Mouse (Mus musculus): ENCODE data around the gene Vgf. TPM values are rescaled to one million over a fixed set of nuclear protein-coding genes. Genes with fewer than 3 reads are reported as not detected.

Vgf gene
- total and polyA plus RNA-seq, 3 experiments, result 0.38 TPM; not detected in 2

DNA sequence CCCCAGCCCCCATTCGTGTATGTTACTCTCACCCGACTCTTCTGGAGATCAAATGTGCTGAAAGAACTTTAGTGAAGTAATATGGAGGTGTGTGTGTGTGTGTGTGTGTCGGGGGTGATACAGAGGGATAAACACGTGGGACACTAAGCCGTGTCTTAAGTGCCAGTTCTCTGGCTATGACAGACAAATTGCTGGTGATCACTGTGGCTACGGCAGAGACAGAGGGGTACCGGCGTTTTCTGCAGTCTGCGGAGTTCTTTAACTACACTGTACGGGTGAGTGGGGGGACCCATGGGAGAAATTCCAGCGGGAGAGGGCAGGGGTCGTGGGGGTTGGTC is 38.3 kb upstream of the Vgf start, which contains the start of gene Znhit1:
Gene Znhit1, minus strand, starts transcription at position 88 of the 338 bp plus-strand sequence.
- Histone ChIP-seq H3K36me3 (replicated peaks in 1 of 2; ENCODE audit: control insufficient read depth in 1 of 2, insufficient read depth in 1 of 2, low read length in 1 of 2) (peaks cover 40 to 67% of the 10 kb centered on the region in 2 experiments), H3K4me1 (ENCODE audit: control insufficient read depth in 1 of 2, insufficient read depth in 2 of 2) (peaks cover 5 to 19% of the 10 kb centered on the region in 2 experiments; a peak in 2 of 4 replicates), H3K4me3 (replicated peaks in 1 of 3; ENCODE audit: low read depth in 2 of 3, low read length in 2 of 3, poor library complexity in 1 of 3) (peak within 1 kb of the TSS; percentile 80 to 88 (median 82)), H3K4me2 (ENCODE audit: insufficient read depth, low read depth, poor library complexity, severe bottlenecking) (peak within 1 kb of the TSS; percentile 78), H3K9me3 (replicated peaks; ENCODE audit: low read length) (no peaks in the 10 kb centered on the region), H3K9ac (ENCODE audit: insufficient read depth, low read depth) (peak within 1 kb of the TSS; percentile 93), H3K27ac (ENCODE audit: insufficient read depth, low read depth) (peak within 1 kb of the TSS; percentile 20), H3K79me2 (replicated peaks; ENCODE audit: control insufficient read depth, extremely low read depth, insufficient read depth, poor library complexity, severe bottlenecking) (peaks cover 2% of the 10 kb centered on the region; the same call in 1 of the 2 replicates), H3K27me3 (replicated peaks) (no peaks in the 10 kb centered on the region)
- in situ Hi-C loops (cut with MboI; ENCODE audit: low pct_ligation_motif_present, low pct_unique_long_range_greater_than_20kb, low sequenced_read_pairs), result no loop called here
- dilution Hi-C loops (cut with MboI; ENCODE audit: extremely low pct_ligation_motif_present, extremely low pct_unique_long_range_greater_than_20kb, low sequenced_read_pairs), result no loop called here
- no peak for TF ChIP-seq ZNF384 (IDR thresholded peaks at IDR 0.05; ENCODE audit: low read depth, low read length)
- no peak for TF ChIP-seq MEF2A (IDR thresholded peaks at IDR 0.05; ENCODE audit: borderline replicate concordance, low read depth, low read length)
- TF ChIP-seq JUN (IDR thresholded peaks at IDR 0.05; ENCODE audit: insufficient read depth, low read depth, low read length), result no peak
- no peak for TF ChIP-seq MXI1 (IDR thresholded peaks at IDR 0.05; ENCODE audit: low read depth, low read length)
- TF ChIP-seq SMC3 (IDR thresholded peaks at IDR 0.05; ENCODE audit: low read depth, low read length), result no peak
- TF ChIP-seq ETS1 (conservative IDR thresholded peaks at IDR 0.05; ENCODE audit: low read depth, low read length), result no peak
- TF ChIP-seq CHD2 (IDR thresholded peaks at IDR 0.05; ENCODE audit: low read length), result no peak
- DNase-seq (ENCODE audit: extremely low read depth), result peak; percentile 10

DNA sequence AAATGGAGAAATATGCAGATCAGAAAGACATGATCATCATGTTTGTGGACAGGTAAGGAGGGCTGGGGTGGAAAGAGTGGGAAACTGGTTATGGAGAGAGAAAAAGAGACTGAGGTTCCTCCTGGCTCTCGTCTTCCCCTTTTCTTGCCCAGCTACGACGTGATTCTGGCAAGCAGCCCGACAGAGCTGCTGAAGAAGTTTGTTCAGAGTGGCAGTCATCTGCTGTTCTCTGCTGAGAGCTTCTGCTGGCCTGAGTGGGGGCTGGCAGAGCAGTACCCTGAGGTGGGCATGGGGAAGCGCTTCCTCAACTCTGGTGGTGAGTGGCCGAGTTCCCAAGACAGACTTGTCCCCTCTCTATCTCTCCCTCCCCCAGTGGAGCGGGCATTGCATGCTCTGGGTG is 37.8 kb upstream of the Vgf start:
- peaks cover 2% of the 10 kb centered on the region; the same call in 1 of the 2 replicates for H3K79me2 ChIP-seq (replicated peaks; ENCODE audit: control insufficient read depth, extremely low read depth, insufficient read depth, poor library complexity, severe bottlenecking)
- no peak overlapping the region for H3K4me3 ChIP-seq (replicated peaks in 1 of 3; ENCODE audit: low read depth in 2 of 3, low read length in 2 of 3, poor library complexity in 1 of 3)
- dilution Hi-C loops (cut with MboI; ENCODE audit: extremely low pct_ligation_motif_present, extremely low pct_unique_long_range_greater_than_20kb, low sequenced_read_pairs), result no loop called here
- no peak overlapping the region for H3K9ac ChIP-seq (ENCODE audit: insufficient read depth, low read depth)
- peak overlapping the region; percentile 78; the same call in 1 of the 2 replicates for H3K4me2 ChIP-seq (ENCODE audit: insufficient read depth, low read depth, poor library complexity, severe bottlenecking)
- H3K4me1 ChIP-seq (ENCODE audit: control insufficient read depth in 1 of 2, insufficient read depth in 2 of 2), result peaks cover 5 to 19% of the 10 kb centered on the region in 2 experiments; a peak in 2 of 4 replicates
- TF ChIP-seq MYC (IDR thresholded peaks at IDR 0.05; ENCODE audit: low read depth, low read length), result no peak
- H3K9me3 ChIP-seq (replicated peaks; ENCODE audit: low read length), result no peaks in the 10 kb centered on the region
- H3K36me3 ChIP-seq (replicated peaks in 1 of 2; ENCODE audit: control insufficient read depth in 1 of 2, insufficient read depth in 1 of 2, low read length in 1 of 2), result peaks cover 44 to 67% of the 10 kb centered on the region in 2 experiments
- in situ Hi-C loops (cut with MboI; ENCODE audit: low pct_ligation_motif_present, low pct_unique_long_range_greater_than_20kb, low sequenced_read_pairs), result no loop called here
- H3K27me3 ChIP-seq (replicated peaks), result no peaks in the 10 kb centered on the region
- no peak for DNase-seq (ENCODE audit: extremely low read depth)
- H3K27ac ChIP-seq (ENCODE audit: insufficient read depth, low read depth), result no peak overlapping the region

DNA sequence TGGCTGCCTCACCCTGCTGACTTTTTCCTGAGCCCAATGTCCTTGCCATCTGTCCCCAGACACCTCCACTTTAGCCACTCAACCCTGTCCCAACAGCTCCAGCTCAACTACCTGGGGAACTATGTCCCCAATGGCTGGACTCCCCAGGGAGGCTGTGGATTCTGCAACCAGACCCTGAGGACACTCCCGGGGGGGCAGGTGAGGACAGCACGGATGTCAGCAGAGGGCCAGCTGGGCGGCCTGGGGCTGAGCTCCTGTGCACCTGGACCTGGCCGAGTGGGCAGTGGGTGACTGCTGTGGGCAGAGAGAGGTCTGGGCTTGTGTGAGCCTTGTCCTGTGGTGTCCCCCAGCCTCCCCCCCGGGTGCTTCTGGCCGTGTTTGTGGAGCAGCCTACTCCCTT is 36.4 kb upstream of the Vgf start:
- H3K4me1 ChIP-seq (ENCODE audit: control insufficient read depth in 1 of 2, insufficient read depth in 2 of 2), result peaks cover 5 to 19% of the 10 kb centered on the region in 2 experiments; a peak in 2 of 4 replicates
- peaks cover 41 to 67% of the 10 kb centered on the region in 2 experiments for H3K36me3 ChIP-seq (replicated peaks in 1 of 2; ENCODE audit: control insufficient read depth in 1 of 2, insufficient read depth in 1 of 2, low read length in 1 of 2)
- no peak overlapping the region for H3K4me2 ChIP-seq (ENCODE audit: insufficient read depth, low read depth, poor library complexity, severe bottlenecking)
- dilution Hi-C loops (cut with MboI; ENCODE audit: extremely low pct_ligation_motif_present, extremely low pct_unique_long_range_greater_than_20kb, low sequenced_read_pairs) (no loop called here), in situ Hi-C loops (cut with MboI; ENCODE audit: low pct_ligation_motif_present, low pct_unique_long_range_greater_than_20kb, low sequenced_read_pairs) (no loop called here)
- H3K79me2 ChIP-seq (replicated peaks; ENCODE audit: control insufficient read depth, extremely low read depth, insufficient read depth, poor library complexity, severe bottlenecking), result peaks cover 2% of the 10 kb centered on the region; the same call in 1 of the 2 replicates
- H3K27me3 ChIP-seq (replicated peaks), result no peaks in the 10 kb centered on the region
- TF ChIP-seq ZKSCAN1 (IDR thresholded peaks at IDR 0.05; ENCODE audit: borderline replicate concordance, low read depth, low read length) (no peak), CHD1 (IDR thresholded peaks at IDR 0.05; ENCODE audit: low read depth, low read length) (no peak), ELF1 (IDR thresholded peaks at IDR 0.05; ENCODE audit: low read depth, low read length) (no peak)
- no peak for DNase-seq (ENCODE audit: extremely low read depth)
- no peaks in the 10 kb centered on the region for H3K9me3 ChIP-seq (replicated peaks; ENCODE audit: low read length)
- H3K9ac ChIP-seq (ENCODE audit: insufficient read depth, low read depth), result no peak overlapping the region
- no peak overlapping the region for H3K27ac ChIP-seq (ENCODE audit: insufficient read depth, low read depth)
- no peak overlapping the region for H3K4me3 ChIP-seq (replicated peaks in 1 of 3; ENCODE audit: low read depth in 2 of 3, low read length in 2 of 3, poor library complexity in 1 of 3)

Data from CH12.LX (cell line).